Mouse (Mus musculus) hindbrain, embryonic 11.5 days (tissue): ENCODE results near the gene Zzef1. TPM values are rescaled to one million over a fixed set of nuclear protein-coding genes. Genes with fewer than 3 reads are reported as not detected.

Experiments
- ATAC-seq: fragments of 200-750 bp; cut with Nextera tagmentation; 2 replicates; pipeline ENCODE4 v1.8.0; 2017; ENCODE audit warnings: mild to moderate bottlenecking, moderate TSS enrichment, moderate library complexity; ENCODE audit not compliant: low FRiP score
- DNase-seq: peaks from one replicate; pipeline ENCODE4 v3.0.0-alpha.2; 2015; ENCODE audit warnings: low spot score
- H3K27ac ChIP-seq: fragments of 300-500 bp; sonication (generic); 2 replicates; pipeline ENCODE4 v1.5.1; 2014; ENCODE audit warnings: mild to moderate bottlenecking, low read depth, low read length
- H3K27me3 ChIP-seq: fragments of 300-500 bp; sonication (generic); 2 replicates; pipeline ENCODE4 v1.6.1; 2014; ENCODE audit warnings: mild to moderate bottlenecking, low read length, moderate library complexity, mixed read lengths; ENCODE audit not compliant: control insufficient read depth, insufficient read depth
- H3K36me3 ChIP-seq: fragments of 300-500 bp; sonication (generic); 2 replicates; pipeline ENCODE4 v1.6.1; 2014; ENCODE audit warnings: mild to moderate bottlenecking, low read length, moderate library complexity, mixed read lengths; ENCODE audit not compliant: control insufficient read depth, insufficient read depth
- H3K4me1 ChIP-seq: fragments of 300-500 bp; sonication (generic); replicated peaks from 2 replicates; pipeline ENCODE4 v1.6.1; 2014; ENCODE audit warnings: low read length, mixed read lengths; ENCODE audit not compliant: control insufficient read depth, insufficient read depth
- H3K4me2 ChIP-seq: fragments of 300-500 bp; sonication (generic); replicated peaks from 2 replicates; pipeline ENCODE4 v1.6.1; 2014; ENCODE audit warnings: mild to moderate bottlenecking, low read depth, low read length
- H3K4me3 ChIP-seq: fragments of 300-500 bp; sonication (generic); 2 replicates; pipeline ENCODE4 v1.5.1; 2014; ENCODE audit warnings: low read depth, low read length
- H3K9ac ChIP-seq: fragments of 300-500 bp; sonication (generic); 2 replicates; pipeline ENCODE4 v1.6.1; 2014; ENCODE audit warnings: low read depth, low read length
- H3K9me3 ChIP-seq: fragments of 300-500 bp; sonication (generic); 2 replicates; pipeline ENCODE4 v1.6.1; 2016; ENCODE audit warnings: low read length; ENCODE audit not compliant: control insufficient read depth
- WGBS: fragments of 180-500 bp; shearing (Covaris S2); extraction: QIAGEN DNeasy Blood & Tissue Kit; methylation state at CpG from one replicate; pipeline ENCODE4 v1.1.7; 2014; 5-methylcytosine and 5-hydroxymethylcytosine counted together
- polyA plus RNA-seq: library from polyadenylated mRNA; unstranded; fragments of >200 nt; fragmentation: Nextera tagmentation; extraction: Ambion mirVana; gene quantifications from 2 replicates; pipeline ENCODE4 v1.2.1, GENCODE M21; 2014

Zzef1 gene
- polyA plus RNA-seq, 1 experiment from 2014 or later: 14.0 TPM

GRCm38 (mm10) chr11:72872061-72872460 is 76.0 kb downstream of the Zzef1 start:
- WGBS: 75% methylated on average over 1 of the region's 1 CpGs
- H3K27ac ChIP-seq: no peak overlapping the region
- no peak overlapping the region for H3K9ac ChIP-seq
- H3K4me3 ChIP-seq: no peak overlapping the region
- no peak overlapping the region for H3K4me2 ChIP-seq
- DNase-seq (no peak), ATAC-seq (no peak)
- H3K27me3 ChIP-seq: no peaks in the 10 kb centered on the region
- no peaks in the 10 kb centered on the region for H3K36me3 ChIP-seq
- H3K4me1 ChIP-seq: no peaks in the 10 kb centered on the region
- H3K9me3 ChIP-seq: no peaks in the 10 kb centered on the region

GRCm38 (mm10) chr11:72892623-72893022 is 96.6 kb downstream of the Zzef1 start:
- Histone ChIP-seq H3K27me3 (no peaks in the 10 kb centered on the region), H3K4me3 (no peak overlapping the region), H3K36me3 (peaks cover 4% of the 10 kb centered on the region; the same call in 1 of the 2 replicates), H3K4me2 (no peak overlapping the region), H3K27ac (no peak overlapping the region), H3K9me3 (no peaks in the 10 kb centered on the region), H3K9ac (no peak overlapping the region), H3K4me1 (no peaks in the 10 kb centered on the region)
- DNase-seq (no peak), ATAC-seq (no peak)
- WGBS: 93% methylated on average over 1 of the region's 1 CpGs

- Histone ChIP-seq H3K27ac (no peak overlapping the region), H3K9me3 (no peaks in the 10 kb centered on the region), H3K36me3 (peaks cover 9% of the 10 kb centered on the region; the same call in 1 of the 2 replicates), H3K4me2 (no peak overlapping the region), H3K4me1 (no peaks in the 10 kb centered on the region), H3K9ac (no peak overlapping the region), H3K27me3 (no peaks in the 10 kb centered on the region), H3K4me3 (no peak overlapping the region)
- no peak for DNase-seq
- no peak for ATAC-seq
- WGBS: 93% methylated on average over 4 of the region's 4 CpGs
Observed at GRCm38 (mm10) chr11:72908391-72908790, 112.4 kb downstream of the Zzef1 start.

- Histone ChIP-seq H3K4me3 (no peak overlapping the region), H3K4me1 (no peaks in the 10 kb centered on the region), H3K36me3 (peaks cover 6% of the 10 kb centered on the region; the same call in 1 of the 2 replicates), H3K4me2 (no peak overlapping the region), H3K9ac (no peak overlapping the region), H3K9me3 (no peaks in the 10 kb centered on the region), H3K27me3 (no peaks in the 10 kb centered on the region), H3K27ac (no peak overlapping the region)
- DNase-seq: no peak
- WGBS: 79% methylated on average over 7 of the region's 7 CpGs
- no peak for ATAC-seq
Observed at GRCm38 (mm10) chr11:72917299-72917996, 121.4 kb downstream of the Zzef1 start.

GRCm38 (mm10) chr11:72923116-72923515 is 127.1 kb downstream of the Zzef1 start:
- Histone ChIP-seq H3K9me3 (no peaks in the 10 kb centered on the region), H3K27ac (no peak overlapping the region), H3K4me1 (no peaks in the 10 kb centered on the region), H3K36me3 (peaks cover 2% of the 10 kb centered on the region; the same call in 1 of the 2 replicates), H3K27me3 (no peaks in the 10 kb centered on the region), H3K4me3 (no peak overlapping the region), H3K4me2 (no peak overlapping the region), H3K9ac (no peak overlapping the region)
- ATAC-seq: no peak
- DNase-seq: no peak
- 70% methylated on average over 4 of the region's 4 CpGs for WGBS

- 89% methylated on average over 1 of the region's 1 CpGs for WGBS
- H3K9ac ChIP-seq: no peak overlapping the region
- no peak overlapping the region for H3K4me2 ChIP-seq
- peaks cover 2% of the 10 kb centered on the region; the same call in 1 of the 2 replicates for H3K36me3 ChIP-seq
- ATAC-seq (no peak), DNase-seq (no peak)
- H3K27me3 ChIP-seq: no peaks in the 10 kb centered on the region
- no peak overlapping the region for H3K4me3 ChIP-seq
- H3K9me3 ChIP-seq: no peaks in the 10 kb centered on the region
- no peak overlapping the region for H3K27ac ChIP-seq
- no peaks in the 10 kb centered on the region for H3K4me1 ChIP-seq
Observed at GRCm38 (mm10) chr11:72924458-72924857, 128.4 kb downstream of the Zzef1 start.

GRCm38 (mm10) chr11:72925067-72925466 is 129.0 kb downstream of the Zzef1 start:
- Histone ChIP-seq H3K9me3 (no peaks in the 10 kb centered on the region), H3K4me2 (no peak overlapping the region), H3K27me3 (no peaks in the 10 kb centered on the region), H3K9ac (no peak overlapping the region), H3K27ac (no peak overlapping the region), H3K4me1 (no peaks in the 10 kb centered on the region), H3K4me3 (no peak overlapping the region), H3K36me3 (peaks cover 2% of the 10 kb centered on the region; the same call in 1 of the 2 replicates)
- 72% methylated on average over 2 of the region's 2 CpGs for WGBS
- DNase-seq: no peak
- ATAC-seq: no peak

GRCm38 (mm10) chr11:72926226-72926890 is 130.3 kb downstream of the Zzef1 start:
- peak; percentile 82 for DNase-seq
- Histone ChIP-seq H3K4me2 (no peak overlapping the region), H3K27me3 (no peaks in the 10 kb centered on the region), H3K9me3 (no peaks in the 10 kb centered on the region), H3K4me3 (no peak overlapping the region), H3K4me1 (no peaks in the 10 kb centered on the region), H3K9ac (no peak overlapping the region), H3K27ac (no peak overlapping the region), H3K36me3 (peaks cover 2% of the 10 kb centered on the region; the same call in 1 of the 2 replicates)
- peak; percentile 53; the same call in 1 of the 2 replicates for ATAC-seq
- 56% methylated on average over 13 of the region's 13 CpGs for WGBS

GRCm38 (mm10) chr11:72928516-72928915 is 132.5 kb downstream of the Zzef1 start:
- Histone ChIP-seq H3K9ac (no peak overlapping the region), H3K4me3 (no peak overlapping the region), H3K9me3 (no peaks in the 10 kb centered on the region), H3K27me3 (no peaks in the 10 kb centered on the region), H3K4me2 (no peak overlapping the region), H3K4me1 (no peaks in the 10 kb centered on the region), H3K27ac (no peak overlapping the region), H3K36me3 (peaks cover 2% of the 10 kb centered on the region; the same call in 1 of the 2 replicates)
- WGBS: 70% methylated on average over 2 of the region's 2 CpGs
- ATAC-seq (no peak), DNase-seq (no peak)
